Mouse (Mus musculus) intestine, postnatal 0 days (tissue): Measurements from ENCODE around the gene Glrx. TPM values are rescaled to one million over a fixed set of nuclear protein-coding genes. Genes with fewer than 3 reads are reported as not detected.
A peak's percentile ranks its signal among the peaks of the same experiment; 100 is the strongest.

Experiments used
- ATAC-seq: fragments of 200-750 bp; cut with Nextera tagmentation; 2 replicates; pipeline ENCODE4 v1.8.0; 2017; ENCODE audit warnings: mild to moderate bottlenecking, moderate TSS enrichment, moderate library complexity
- H3K27ac ChIP-seq: fragments of 300-500 bp; sonication (generic); 2 replicates; pipeline ENCODE4 v1.5.1; 2014; ENCODE audit warnings: mild to moderate bottlenecking, low read depth, low read length, moderate library complexity
- H3K27me3 ChIP-seq: fragments of 300-500 bp; sonication (generic); replicated peaks from 2 replicates; pipeline ENCODE4 v1.6.1; 2014; ENCODE audit warnings: low read length, mixed read lengths; ENCODE audit not compliant: control insufficient read depth, insufficient read depth
- H3K36me3 ChIP-seq: fragments of 300-500 bp; sonication (generic); 2 replicates; pipeline ENCODE4 v1.6.1; 2014; ENCODE audit warnings: mild to moderate bottlenecking, moderate library complexity; ENCODE audit not compliant: control insufficient read depth, insufficient read depth
- H3K4me1 ChIP-seq: fragments of 300-500 bp; sonication (generic); replicated peaks from 2 replicates; pipeline ENCODE4 v1.6.1; 2014; ENCODE audit warnings: antibody characterized with exemption, low read length, mixed read lengths; ENCODE audit not compliant: control insufficient read depth, insufficient read depth
- H3K4me2 ChIP-seq: fragments of 300-500 bp; sonication (generic); replicated peaks from 2 replicates; pipeline ENCODE4 v1.6.1; 2014; ENCODE audit warnings: low read depth, mild to moderate bottlenecking, moderate library complexity
- H3K4me3 ChIP-seq: fragments of 300-500 bp; sonication (generic); 2 replicates; pipeline ENCODE4 v1.5.1; 2014; ENCODE audit warnings: low read depth, low read length
- H3K9ac ChIP-seq: fragments of 300-500 bp; sonication (generic); 2 replicates; pipeline ENCODE4 v1.6.1; 2014; ENCODE audit warnings: mild to moderate bottlenecking, low read depth, low read length
- H3K9me3 ChIP-seq: fragments of 300-500 bp; sonication (generic); 2 replicates; pipeline ENCODE4 v1.6.1; 2016; ENCODE audit warnings: mixed run types; ENCODE audit not compliant: control insufficient read depth
- CTCF ChIP-seq: sonication (generic); IDR thresholded peaks from 2 replicates; pipeline ENCODE4 v1.5.1; 2016; ENCODE audit warnings: low read depth, mild to moderate bottlenecking, control low read depth, antibody characterized with exemption, moderate library complexity
- WGBS: fragments of 180-500 bp; shearing (Covaris S2); extraction: QIAGEN DNeasy Blood & Tissue Kit; methylation state at CpG from one replicate; pipeline ENCODE4 v1.1.7; 2014; 5-methylcytosine and 5-hydroxymethylcytosine counted together
- polyA plus RNA-seq: library from polyadenylated mRNA; unstranded; fragments of >200 nt; fragmentation: Nextera tagmentation; extraction: Ambion mirVana; gene quantifications from 2 replicates; pipeline ENCODE4 v1.2.1, GENCODE M21; 2015

The Glrx gene
- polyA plus RNA-seq, 1 experiment from 2014 or later: 609 TPM

DNA sequence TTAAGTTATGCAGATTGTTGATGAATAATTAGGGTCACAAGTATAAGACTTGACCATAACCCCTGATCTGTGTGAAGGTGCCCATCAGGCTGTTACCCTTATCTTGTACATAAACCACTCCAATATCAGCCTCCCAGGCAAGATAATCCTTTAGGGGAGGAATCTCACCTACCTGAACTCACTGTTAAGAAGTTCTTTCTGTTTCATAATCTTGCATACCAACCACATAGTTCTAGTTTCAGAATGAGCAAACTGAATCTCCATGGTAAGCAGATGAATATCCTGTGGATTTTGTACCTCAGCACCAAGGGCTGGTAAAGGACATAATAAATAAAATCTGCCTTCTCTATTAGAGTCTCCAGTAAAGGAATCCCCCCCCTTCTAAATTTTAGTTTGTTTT lies 7.0 kb upstream of the Glrx start:
- Histone ChIP-seq H3K27ac (peak overlapping the region; percentile 46; the same call in 1 of the 2 replicates), H3K9ac (no peak overlapping the region), H3K27me3 (no peaks in the 10 kb centered on the region), H3K4me1 (peaks cover 12% of the 10 kb centered on the region), H3K4me2 (no peak overlapping the region), H3K4me3 (no peak overlapping the region), H3K36me3 (no peaks in the 10 kb centered on the region), H3K9me3 (no peaks in the 10 kb centered on the region)
- no peak for ATAC-seq
- no peak for TF ChIP-seq CTCF

DNA sequence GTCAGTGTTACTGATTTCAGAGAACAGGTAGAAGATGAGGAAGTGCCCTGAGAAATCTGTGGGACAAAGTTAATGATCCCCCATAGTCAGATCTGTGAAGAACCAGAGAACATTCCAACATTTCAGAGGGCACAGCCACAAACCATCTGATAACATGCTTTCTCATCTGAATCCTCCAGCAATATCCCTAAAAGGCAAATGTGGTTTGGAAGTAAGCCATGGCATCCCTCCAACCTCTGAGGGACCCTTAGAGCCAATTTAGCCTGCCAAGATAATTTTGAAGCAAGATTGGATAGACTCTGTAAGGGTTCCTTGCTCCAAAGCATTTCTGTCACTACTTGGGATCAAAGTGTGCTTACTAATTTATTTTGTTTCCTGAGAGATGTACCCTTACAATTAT lies 6.2 kb upstream of the Glrx start:
- Histone ChIP-seq H3K9ac (no peak overlapping the region), H3K4me1 (peaks cover 12% of the 10 kb centered on the region), H3K27ac (0 out of 2 replicates have a peak overlapping the region, but pooled peaks have one; percentile 46), H3K27me3 (no peaks in the 10 kb centered on the region), H3K36me3 (no peaks in the 10 kb centered on the region), H3K4me3 (no peak overlapping the region), H3K9me3 (no peaks in the 10 kb centered on the region), H3K4me2 (no peak overlapping the region)
- ATAC-seq: no peak
- no peak for TF ChIP-seq CTCF

GRCm38 (mm10) chr13:75835461-75835860 lies 4.2 kb upstream of the Glrx start:
- Histone ChIP-seq H3K9me3 (no peaks in the 10 kb centered on the region), H3K9ac (no peak overlapping the region), H3K4me2 (peak overlapping the region; percentile 21; the same call in 1 of the 2 replicates), H3K36me3 (no peaks in the 10 kb centered on the region), H3K4me1 (peaks cover 18% of the 10 kb centered on the region), H3K27ac (peak overlapping the region; percentile 89), H3K27me3 (no peaks in the 10 kb centered on the region), H3K4me3 (no peak overlapping the region)
- WGBS: 31% methylated on average over 2 of the region's 2 CpGs
- ATAC-seq: peak; percentile 79
- TF ChIP-seq CTCF: no peak

DNA sequence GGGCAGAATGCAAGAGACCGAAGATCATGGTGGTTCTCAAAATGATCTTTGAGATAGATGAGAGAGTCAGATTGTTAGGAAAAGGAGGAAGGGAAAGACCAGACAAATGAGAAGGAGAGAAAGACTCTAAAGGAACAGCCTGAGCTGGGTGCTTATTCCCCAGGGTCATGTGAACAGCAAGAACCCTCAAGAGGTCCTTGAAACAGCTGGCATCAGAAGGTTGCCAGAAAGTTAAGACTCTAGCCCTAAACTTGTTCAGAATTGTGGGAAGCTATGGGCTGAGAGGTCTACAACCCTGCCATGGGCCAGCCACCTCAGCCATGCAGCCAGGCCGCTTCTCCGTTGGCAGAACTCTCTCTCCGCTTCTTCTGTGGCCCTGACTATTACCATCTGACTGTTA lies 1.2 kb upstream of the Glrx start:
- Histone ChIP-seq H3K36me3 (no peaks in the 10 kb centered on the region), H3K4me3 (no peak overlapping the region), H3K4me2 (no peak overlapping the region), H3K9ac (no peak overlapping the region), H3K4me1 (peaks cover 13% of the 10 kb centered on the region), H3K27ac (peak overlapping the region; percentile 67), H3K27me3 (no peaks in the 10 kb centered on the region), H3K9me3 (no peaks in the 10 kb centered on the region)
- 72% methylated on average over 4 of the region's 4 CpGs for WGBS
- no peak for TF ChIP-seq CTCF
- no peak for ATAC-seq

DNA sequence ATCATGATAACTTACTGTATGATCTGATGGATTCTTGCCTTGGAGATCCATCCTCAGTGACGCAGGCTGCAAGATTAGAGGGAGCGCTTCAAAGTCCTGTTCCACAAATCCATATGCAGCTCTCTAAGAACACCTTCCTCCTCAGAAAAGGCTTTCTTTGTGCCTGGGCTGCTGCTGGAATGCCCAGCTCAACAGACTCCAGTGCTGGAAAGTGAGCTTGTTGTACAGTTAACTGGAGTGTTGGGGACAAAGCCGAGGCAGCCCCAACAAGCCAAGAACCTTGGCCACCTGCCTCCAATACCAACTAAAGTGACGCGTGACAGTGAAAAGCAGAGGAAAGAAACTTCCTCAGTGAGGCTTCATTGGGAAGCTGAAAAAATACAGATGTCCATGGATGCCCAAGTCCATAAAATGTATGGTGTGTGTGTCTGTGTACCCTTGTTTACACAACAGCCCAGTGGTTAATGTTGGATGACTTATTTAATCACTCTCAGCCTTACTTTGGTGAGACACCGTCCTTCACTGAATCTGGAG lies 1.2 kb downstream of the Glrx start:
- ATAC-seq: no peak
- Histone ChIP-seq H3K27me3 (no peaks in the 10 kb centered on the region), H3K27ac (peak overlapping the region; percentile 79), H3K4me1 (peaks cover 15% of the 10 kb centered on the region), H3K9me3 (no peaks in the 10 kb centered on the region), H3K4me3 (peak overlapping the region; percentile 60), H3K36me3 (no peaks in the 10 kb centered on the region), H3K4me2 (peak overlapping the region; percentile 66), H3K9ac (peak overlapping the region; percentile 58)
- WGBS: 16% methylated on average over 6 of the region's 6 CpGs
- no peak for TF ChIP-seq CTCF

- H3K36me3 ChIP-seq: no peaks in the 10 kb centered on the region
- ATAC-seq: 0 out of 2 replicates have a peak, but pooled peaks have one; percentile 15
- peak overlapping the region; percentile 66 for H3K4me2 ChIP-seq
- peaks cover 12% of the 10 kb centered on the region for H3K4me1 ChIP-seq
- H3K9ac ChIP-seq: peak overlapping the region; percentile 58
- TF ChIP-seq CTCF: no peak
- 50% methylated on average over 3 of the region's 3 CpGs for WGBS
- H3K27me3 ChIP-seq: no peaks in the 10 kb centered on the region
- peak overlapping the region; percentile 60 for H3K4me3 ChIP-seq
- no peaks in the 10 kb centered on the region for H3K9me3 ChIP-seq
- H3K27ac ChIP-seq: peak overlapping the region; percentile 79; the same call in 1 of the 2 replicates
These were observed 2.3 kb downstream of the Glrx start for GRCm38 (mm10) chr13:75841950-75842349.

DNA sequence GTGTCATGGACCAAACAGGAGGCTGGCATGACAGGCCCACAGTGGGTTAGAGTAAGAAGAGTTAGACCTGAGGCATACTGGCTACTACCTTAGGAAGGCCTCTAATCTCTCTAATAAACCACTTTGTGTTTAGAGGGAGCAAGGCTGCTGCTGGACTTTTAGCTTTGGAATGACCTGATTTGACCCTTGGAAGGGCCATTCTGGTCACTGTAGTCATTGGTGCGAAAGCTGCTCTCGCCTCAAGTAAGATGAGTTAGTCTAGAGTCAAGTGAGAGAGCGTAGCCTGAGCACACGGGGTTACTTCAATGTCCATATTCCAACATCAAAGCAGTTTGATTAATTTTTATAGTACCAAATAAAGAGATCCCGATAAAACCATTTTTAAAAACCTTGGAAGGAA lies 3.7 kb downstream of the Glrx start:
- no peak overlapping the region for H3K4me3 ChIP-seq
- peak overlapping the region; percentile 83; the same call in 1 of the 2 replicates for H3K27ac ChIP-seq
- peak overlapping the region; percentile 66 for H3K4me2 ChIP-seq
- no peaks in the 10 kb centered on the region for H3K27me3 ChIP-seq
- no peak overlapping the region for H3K9ac ChIP-seq
- peaks cover 11% of the 10 kb centered on the region; the same call in 1 of the 2 replicates for H3K4me1 ChIP-seq
- H3K36me3 ChIP-seq: peaks cover 14% of the 10 kb centered on the region
- H3K9me3 ChIP-seq: no peaks in the 10 kb centered on the region
- no peak; the same call in 1 of the 2 replicates for ATAC-seq
- no peak for TF ChIP-seq CTCF
- 64% methylated on average over 5 of the region's 5 CpGs for WGBS
